Mouse (Mus musculus) neural tube, embryonic 11.5 days (tissue): Measurements from ENCODE around the gene Ggt5. TPM values are rescaled to one million over a fixed set of nuclear protein-coding genes. Genes with fewer than 3 reads are reported as not detected.

Source experiments
- ATAC-seq: fragments of 200-750 bp; cut with Nextera tagmentation; 2 replicates; pipeline ENCODE4 v1.8.0; 2017; ENCODE audit warnings: moderate number of reproducible peaks, mild to moderate bottlenecking, moderate TSS enrichment, moderate library complexity; ENCODE audit not compliant: insufficient read depth, low FRiP score, low TSS enrichment
- DNase-seq: peaks from one replicate; pipeline ENCODE4 v3.0.0-alpha.2; 2015; ENCODE audit warnings: low spot score
- H3K27ac ChIP-seq: fragments of 300-500 bp; sonication (generic); 2 replicates; pipeline ENCODE4 v1.5.1; 2014; ENCODE audit warnings: low read depth, mild to moderate bottlenecking, low read length
- H3K27me3 ChIP-seq: fragments of 300-500 bp; sonication (generic); 2 replicates; pipeline ENCODE4 v1.6.1; 2014; ENCODE audit warnings: mild to moderate bottlenecking, low read length, mixed read lengths; ENCODE audit not compliant: control insufficient read depth, insufficient read depth
- H3K36me3 ChIP-seq: fragments of 300-500 bp; sonication (generic); 2 replicates; pipeline ENCODE4 v1.6.1; 2014; ENCODE audit warnings: mild to moderate bottlenecking, low read length, moderate library complexity, mixed read lengths; ENCODE audit not compliant: control insufficient read depth, insufficient read depth
- H3K4me1 ChIP-seq: fragments of 300-500 bp; sonication (generic); 2 replicates; pipeline ENCODE4 v1.6.1; 2014; ENCODE audit warnings: low read length, mixed read lengths; ENCODE audit not compliant: control insufficient read depth, insufficient read depth
- H3K4me2 ChIP-seq: fragments of 300-500 bp; sonication (generic); 2 replicates; pipeline ENCODE4 v1.6.1; 2014; ENCODE audit warnings: low read depth, mild to moderate bottlenecking, moderate library complexity
- H3K4me3 ChIP-seq: fragments of 300-500 bp; sonication (generic); 2 replicates; pipeline ENCODE4 v1.5.1; 2014; ENCODE audit warnings: low read depth, low read length
- H3K9ac ChIP-seq: fragments of 300-500 bp; sonication (generic); 2 replicates; pipeline ENCODE4 v1.6.1; 2014; ENCODE audit warnings: mild to moderate bottlenecking, low read length
- H3K9me3 ChIP-seq: fragments of 300-500 bp; sonication (generic); 2 replicates; pipeline ENCODE4 v1.6.1; 2016; ENCODE audit warnings: low read length; ENCODE audit not compliant: control insufficient read depth
- WGBS: fragments of 180-500 bp; shearing (Covaris S2); extraction: QIAGEN DNeasy Blood & Tissue Kit; methylation state at CpG from one replicate; pipeline ENCODE4 v1.1.7; 2014; 5-methylcytosine and 5-hydroxymethylcytosine counted together
- polyA plus RNA-seq: library from polyadenylated mRNA; unstranded; fragments of >200 nt; fragmentation: Nextera tagmentation; extraction: Ambion mirVana; gene quantifications from 2 replicates; pipeline ENCODE4 v1.2.1, GENCODE M21; 2014

Gene Ggt5
- 0.37 and 0.45 TPM in 2 replicates for polyA plus RNA-seq

DNA sequence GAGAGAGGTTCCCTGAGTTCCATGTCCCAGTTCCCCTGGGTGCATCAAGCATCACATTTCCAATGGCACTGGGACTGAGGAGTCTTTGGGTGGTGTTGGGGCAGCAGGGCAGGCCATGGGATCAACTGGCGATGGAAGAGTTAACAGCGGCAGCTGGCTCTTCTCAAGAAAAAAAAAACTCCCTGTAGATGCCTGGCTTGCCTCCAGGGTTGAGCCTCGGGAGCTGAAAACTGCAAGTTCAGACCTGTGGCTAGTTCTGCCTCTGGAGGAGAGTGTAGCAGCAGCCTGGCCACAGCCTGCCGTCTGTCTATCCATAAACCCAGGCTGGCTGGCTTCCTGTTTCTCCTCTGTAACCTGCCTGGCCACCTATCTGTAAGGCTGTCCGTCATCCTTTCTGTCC, at the start of gene Ggt5:
TSS of gene Ggt5 (plus strand) at position 212 of the 400 bp plus-strand sequence.
- H3K4me3 ChIP-seq = no peak within 1 kb of the TSS
- no peak within 1 kb of the TSS for H3K9ac ChIP-seq
- H3K36me3 ChIP-seq = no peaks in the 10 kb centered on the region
- H3K4me1 ChIP-seq = no peaks in the 10 kb centered on the region
- H3K27me3 ChIP-seq = no peaks in the 10 kb centered on the region
- H3K27ac ChIP-seq = no peak within 1 kb of the TSS
- 57% methylated on average over 5 of the region's 5 CpGs for WGBS
- ATAC-seq = no peak
- no peak within 1 kb of the TSS for H3K4me2 ChIP-seq
- no peaks in the 10 kb centered on the region for H3K9me3 ChIP-seq
- DNase-seq = no peak

DNA sequence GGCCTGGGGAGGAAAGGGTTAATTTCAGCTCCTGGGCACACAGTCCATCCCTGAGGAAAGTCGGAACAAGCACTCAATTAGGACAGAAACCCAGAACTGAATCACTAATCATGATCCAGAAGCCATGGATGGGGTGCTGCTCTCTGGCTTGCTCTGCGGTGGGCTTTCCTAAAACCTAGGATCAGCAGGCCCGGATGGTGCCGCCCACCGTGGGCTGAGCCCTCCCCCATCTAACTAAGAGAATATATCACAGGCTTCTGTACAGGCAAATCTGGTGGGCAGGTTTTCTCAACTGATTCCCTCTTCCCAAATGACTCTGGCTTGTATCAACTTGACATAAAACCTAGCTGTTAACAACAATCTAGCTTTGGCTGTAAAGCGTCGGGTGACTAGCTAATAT, 41.2 kb upstream of the Ggt5 start:
- no peaks in the 10 kb centered on the region for H3K36me3 ChIP-seq
- no peak overlapping the region for H3K9ac ChIP-seq
- H3K27ac ChIP-seq = no peak overlapping the region
- H3K4me2 ChIP-seq = no peak overlapping the region
- H3K4me1 ChIP-seq = no peaks in the 10 kb centered on the region
- ATAC-seq (no peak), DNase-seq (no peak)
- no peak overlapping the region for H3K4me3 ChIP-seq
- no peaks in the 10 kb centered on the region for H3K27me3 ChIP-seq
- no peaks in the 10 kb centered on the region for H3K9me3 ChIP-seq
- WGBS = 73% methylated on average over 7 of the region's 7 CpGs

GRCm38 (mm10) chr10:75548486-75548885, 40.7 kb upstream of the Ggt5 start:
- ATAC-seq (no peak), DNase-seq (no peak)
- H3K4me3 ChIP-seq = no peak overlapping the region
- no peaks in the 10 kb centered on the region for H3K9me3 ChIP-seq
- H3K4me2 ChIP-seq = no peak overlapping the region
- H3K27ac ChIP-seq = no peak overlapping the region
- no peaks in the 10 kb centered on the region for H3K4me1 ChIP-seq
- H3K9ac ChIP-seq = no peak overlapping the region
- 65% methylated on average over 14 of the region's 14 CpGs for WGBS
- H3K36me3 ChIP-seq = no peaks in the 10 kb centered on the region
- no peaks in the 10 kb centered on the region for H3K27me3 ChIP-seq

GRCm38 (mm10) chr10:75549886-75550285, 39.3 kb upstream of the Ggt5 start:
- 76% methylated on average over 7 of the region's 7 CpGs for WGBS
- ATAC-seq = no peak

GRCm38 (mm10) chr10:75551175-75551574, 38.0 kb upstream of the Ggt5 start:
- 53% methylated on average over 12 of the region's 12 CpGs for WGBS
- no peaks in the 10 kb centered on the region for H3K4me1 ChIP-seq

More at GRCm38 (mm10) chr10:75549886-75550285, 39.3 kb upstream of the Ggt5 start:
- Histone ChIP-seq H3K4me2 (no peak overlapping the region), H3K9me3 (no peaks in the 10 kb centered on the region), H3K9ac (no peak overlapping the region), H3K36me3 (no peaks in the 10 kb centered on the region), H3K27me3 (no peaks in the 10 kb centered on the region), H3K4me3 (no peak overlapping the region), H3K4me1 (no peaks in the 10 kb centered on the region), H3K27ac (no peak overlapping the region)
- DNase-seq = no peak

GRCm38 (mm10) chr10:75552106-75552505, 37.0 kb upstream of the Ggt5 start:
- Histone ChIP-seq H3K4me2 (no peak overlapping the region), H3K4me1 (no peaks in the 10 kb centered on the region), H3K36me3 (no peaks in the 10 kb centered on the region), H3K27ac (no peak overlapping the region), H3K27me3 (no peaks in the 10 kb centered on the region), H3K9ac (no peak overlapping the region), H3K9me3 (no peaks in the 10 kb centered on the region), H3K4me3 (no peak overlapping the region)
- ATAC-seq = no peak
- WGBS = 70% methylated on average over 2 of the region's 2 CpGs
- no peak for DNase-seq

More at GRCm38 (mm10) chr10:75551175-75551574, 38.0 kb upstream of the Ggt5 start:
- Histone ChIP-seq H3K9me3 (no peaks in the 10 kb centered on the region), H3K9ac (no peak overlapping the region), H3K36me3 (no peaks in the 10 kb centered on the region), H3K27me3 (no peaks in the 10 kb centered on the region), H3K4me2 (no peak overlapping the region), H3K27ac (no peak overlapping the region), H3K4me3 (no peak overlapping the region)
- ATAC-seq (no peak), DNase-seq (no peak)

GRCm38 (mm10) chr10:75552701-75553450, 36.3 kb upstream of the Ggt5 start:
- H3K27me3 ChIP-seq = no peaks in the 10 kb centered on the region
- H3K9ac ChIP-seq = no peak overlapping the region
- no peak for ATAC-seq
- no peak overlapping the region for H3K4me2 ChIP-seq
- H3K36me3 ChIP-seq = no peaks in the 10 kb centered on the region
- no peaks in the 10 kb centered on the region for H3K9me3 ChIP-seq
- H3K27ac ChIP-seq = no peak overlapping the region
- no peak for DNase-seq
- 65% methylated on average over 13 of the region's 13 CpGs for whole genome bisulfite sequencing
- no peak overlapping the region for H3K4me3 ChIP-seq
- H3K4me1 ChIP-seq = no peaks in the 10 kb centered on the region

DNA sequence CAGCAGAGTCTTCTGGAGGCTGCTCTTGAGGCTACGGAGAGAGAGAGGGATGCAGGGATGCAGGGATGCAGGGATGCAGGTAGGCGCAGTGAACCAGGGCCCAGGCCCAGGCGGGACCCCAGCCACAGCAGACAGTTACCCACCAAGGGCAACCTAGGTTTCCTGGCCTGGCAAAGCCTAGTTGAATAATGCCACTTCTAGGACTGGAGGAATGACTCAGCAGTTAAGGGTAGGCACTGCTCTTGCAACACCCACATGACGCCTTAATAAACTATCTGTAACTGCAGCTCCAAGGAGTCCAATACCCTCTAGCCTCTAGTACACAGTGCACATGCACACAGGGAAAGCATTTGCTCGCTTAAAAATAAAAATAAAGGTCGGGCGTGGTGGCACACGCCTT, 35.0 kb upstream of the Ggt5 start:
- H3K27ac ChIP-seq = no peak overlapping the region

DNA sequence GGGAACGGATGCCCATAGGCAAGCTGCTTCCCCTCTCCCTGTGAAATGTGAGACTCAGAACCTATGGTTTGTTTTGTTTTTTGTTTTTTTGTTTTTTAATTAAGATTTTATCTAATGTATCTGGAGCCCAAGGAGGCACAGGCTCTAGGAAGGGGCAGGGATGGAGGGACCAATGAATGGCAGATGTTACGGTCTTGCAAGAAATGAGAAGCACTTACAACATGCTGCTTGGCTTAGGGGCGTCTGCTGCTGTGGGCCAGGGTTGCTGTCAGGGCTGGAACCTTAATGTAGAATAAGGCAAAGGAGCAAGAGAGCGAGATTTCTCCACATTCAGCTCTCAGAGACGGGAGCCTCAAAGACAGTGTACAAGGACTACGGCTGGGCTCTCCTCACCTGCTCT, 33.6 kb upstream of the Ggt5 start:
- ATAC-seq = no peak
- no peak overlapping the region for H3K27ac ChIP-seq
- no peaks in the 10 kb centered on the region for H3K36me3 ChIP-seq
- H3K4me1 ChIP-seq = no peaks in the 10 kb centered on the region; the same call in 1 of the 2 replicates
- DNase-seq = no peak
- 84% methylated on average over 6 of the region's 6 CpGs for WGBS
- no peaks in the 10 kb centered on the region for H3K9me3 ChIP-seq
- H3K27me3 ChIP-seq = peaks cover 14% of the 10 kb centered on the region
- H3K4me3 ChIP-seq = no peak overlapping the region
- H3K4me2 ChIP-seq = no peak overlapping the region
- no peak overlapping the region for H3K9ac ChIP-seq

More for the DNA sequence above, 35.0 kb upstream of the Ggt5 start:
- ATAC-seq = no peak
- peaks cover 1% of the 10 kb centered on the region for H3K27me3 ChIP-seq
- H3K4me3 ChIP-seq = no peak overlapping the region
- no peaks in the 10 kb centered on the region for H3K36me3 ChIP-seq
- WGBS = 89% methylated on average over 8 of the region's 8 CpGs
- no peaks in the 10 kb centered on the region; the same call in 1 of the 2 replicates for H3K4me1 ChIP-seq
- H3K4me2 ChIP-seq = no peak overlapping the region
- no peak overlapping the region for H3K9ac ChIP-seq
- no peaks in the 10 kb centered on the region for H3K9me3 ChIP-seq
- no peak for DNase-seq
